Mouse (Mus musculus): ENCODE results near the gene Upp2.

The Upp2 gene

GRCm38 (mm10) chr2:58681394-58681793 lies 114.3 kb downstream of the Upp2 start:
- DNase-seq (ENCODE audit: low spot score): no peak

GRCm38 (mm10) chr2:58697501-58697900 lies 130.4 kb downstream of the Upp2 start:
- no peak for DNase-seq (ENCODE audit: low spot score)

GRCm38 (mm10) chr2:58699931-58700330 lies 132.8 kb downstream of the Upp2 start:
- DNase-seq (ENCODE audit: low spot score): peak; percentile 44

- no peak for DNase-seq (ENCODE audit: low spot score)
Observed at GRCm38 (mm10) chr2:58700354-58700753, 133.3 kb downstream of the Upp2 start.

- no peak for DNase-seq (ENCODE audit: low spot score)
Observed at GRCm38 (mm10) chr2:58701627-58702026, 134.5 kb downstream of the Upp2 start.

- DNase-seq (ENCODE audit: low spot score): no peak
Observed at GRCm38 (mm10) chr2:58703226-58703625, 136.1 kb downstream of the Upp2 start.

GRCm38 (mm10) chr2:58703646-58704045 lies 136.5 kb downstream of the Upp2 start:
- DNase-seq (ENCODE audit: low spot score): no peak

- no peak for DNase-seq (ENCODE audit: low spot score)
Observed at GRCm38 (mm10) chr2:58704576-58704975, 137.5 kb downstream of the Upp2 start.

GRCm38 (mm10) chr2:58707676-58708075 lies 140.6 kb downstream of the Upp2 start:
- DNase-seq (ENCODE audit: low spot score): no peak

- no peak for DNase-seq (ENCODE audit: low spot score)
Observed at GRCm38 (mm10) chr2:58710234-58710633, 143.1 kb downstream of the Upp2 start.

GRCm38 (mm10) chr2:58711049-58711448 lies 144.0 kb downstream of the Upp2 start:
- DNase-seq (ENCODE audit: low spot score): no peak

- DNase-seq (ENCODE audit: low spot score): no peak
Observed at GRCm38 (mm10) chr2:58711491-58711890, 144.4 kb downstream of the Upp2 start.

- peak; percentile 13 for DNase-seq (ENCODE audit: low spot score)
Observed at GRCm38 (mm10) chr2:58711935-58712334, 144.8 kb downstream of the Upp2 start.

GRCm38 (mm10) chr2:58717898-58718297 lies 150.8 kb downstream of the Upp2 start:
- no peak for DNase-seq (ENCODE audit: low spot score)

GRCm38 (mm10) chr2:58737192-58737820 lies 170.2 kb downstream of the Upp2 start:
- no peak for DNase-seq (ENCODE audit: low spot score)

GRCm38 (mm10) chr2:58741213-58741612 lies 174.1 kb downstream of the Upp2 start:
- DNase-seq (ENCODE audit: low spot score): no peak

- DNase-seq (ENCODE audit: low spot score): no peak
Observed at GRCm38 (mm10) chr2:58742026-58742425, 174.9 kb downstream of the Upp2 start.

- no peak for DNase-seq (ENCODE audit: low spot score)
Observed at GRCm38 (mm10) chr2:58743446-58743845, 176.3 kb downstream of the Upp2 start.

GRCm38 (mm10) chr2:58747483-58748229 lies 180.6 kb downstream of the Upp2 start:
- no peak for DNase-seq (ENCODE audit: low spot score)

- no peak for DNase-seq (ENCODE audit: low spot score)
Observed at GRCm38 (mm10) chr2:58748296-58748695, 181.2 kb downstream of the Upp2 start.

GRCm38 (mm10) chr2:58752891-58753290 lies 185.8 kb downstream of the Upp2 start:
- DNase-seq (ENCODE audit: low spot score): no peak

GRCm38 (mm10) chr2:58754736-58755135 lies 187.6 kb downstream of the Upp2 start:
- DNase-seq (ENCODE audit: low spot score): no peak

- DNase-seq (ENCODE audit: low spot score): no peak
Observed at GRCm38 (mm10) chr2:58758081-58758480, 191.0 kb downstream of the Upp2 start.

- DNase-seq (ENCODE audit: low spot score): no peak
Observed at GRCm38 (mm10) chr2:58759676-58760075, 192.6 kb downstream of the Upp2 start.

Data from ovary, postnatal 10 days (tissue).